Mouse (Mus musculus): ENCODE data around the gene Adgre5.

Adgre5 gene

DNA sequence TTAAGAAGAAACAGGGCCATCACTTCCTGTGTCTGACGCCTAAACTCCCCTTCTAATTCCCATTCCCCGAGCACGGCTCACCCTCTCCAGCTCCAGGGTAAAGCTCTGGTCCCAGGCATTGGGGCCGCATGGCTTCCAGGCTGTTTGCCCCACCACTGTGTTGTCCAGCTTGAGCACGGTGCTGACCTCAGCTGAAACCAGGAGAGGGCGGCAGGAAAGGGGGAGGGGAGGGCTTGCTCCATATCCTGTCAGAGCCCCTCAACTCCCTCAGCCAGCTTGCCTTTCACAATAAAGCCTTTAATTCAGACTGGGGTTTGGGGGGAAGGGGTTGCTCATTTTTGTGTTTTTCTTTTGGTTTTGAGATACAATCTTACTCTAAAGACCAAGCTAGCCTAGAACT is 60.0 kb downstream of the Adgre5 start:
- no peak for DNase-seq

DNA sequence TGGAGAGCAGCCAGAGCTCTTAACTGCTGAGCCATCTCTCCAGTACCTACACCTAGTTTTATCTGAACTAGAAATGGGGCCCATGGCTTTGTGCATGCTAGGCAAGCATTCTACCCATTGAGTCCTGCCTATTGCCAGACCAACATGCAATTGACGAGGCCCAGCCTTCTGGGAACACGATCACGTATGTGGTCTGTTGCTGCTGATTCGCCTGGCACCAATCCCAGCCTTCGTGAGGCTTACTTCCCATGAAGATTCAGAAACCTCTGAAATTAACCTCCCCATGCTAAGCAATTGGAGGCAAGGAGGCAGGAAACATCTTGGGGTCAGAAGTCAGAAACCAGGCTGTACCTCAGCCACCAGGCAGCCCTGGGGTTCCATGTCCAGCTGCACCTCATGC is 60.5 kb downstream of the Adgre5 start:
- DNase-seq, result no peak

DNA sequence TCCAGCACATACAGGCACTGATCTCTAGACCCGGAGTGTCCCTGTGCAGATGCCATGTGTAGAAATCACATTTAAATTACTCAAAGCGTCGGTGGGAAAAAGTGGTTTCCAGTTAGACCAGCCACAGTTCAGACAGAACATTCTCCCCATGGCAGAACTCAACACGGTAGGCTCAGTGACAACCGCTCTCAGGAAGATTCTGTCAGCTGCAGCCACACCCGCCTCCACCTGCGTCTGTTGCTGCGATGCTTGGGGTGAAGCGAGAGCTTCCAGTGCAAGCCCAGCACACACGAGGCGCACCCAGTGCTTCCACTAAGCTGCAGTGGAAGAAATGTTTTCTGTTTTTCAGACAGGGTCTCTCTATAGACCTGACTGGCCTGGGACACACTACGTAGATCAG is 61.3 kb downstream of the Adgre5 start:
- DNase-seq, result no peak

DNA sequence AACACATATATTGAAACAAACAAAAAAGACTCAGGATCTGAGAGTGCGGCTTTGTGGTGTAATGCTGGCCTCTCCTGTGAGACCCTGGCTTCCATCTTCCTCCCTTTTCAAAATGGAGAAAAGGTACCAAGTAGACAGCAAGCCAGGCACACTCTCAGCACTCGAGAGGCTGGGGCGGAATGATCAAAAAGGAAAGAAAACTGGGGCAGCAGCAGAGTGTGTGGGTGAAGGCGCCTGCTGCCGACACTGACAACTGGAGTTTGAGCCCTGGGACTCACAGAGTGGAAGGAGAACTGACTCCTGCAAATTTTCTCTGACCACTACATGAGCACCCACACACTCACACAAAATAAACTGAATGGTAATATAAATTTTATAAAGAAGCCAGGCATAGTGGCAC is 66.6 kb downstream of the Adgre5 start:
- DNase-seq, result no peak

Data from cerebellum, postnatal 25 days (tissue).